Mouse (Mus musculus) heart, embryonic 16.5 days (tissue): ENCODE measurements around the gene Dctn2. TPM values are rescaled to one million over a fixed set of nuclear protein-coding genes. Genes with fewer than 3 reads are reported as not detected.
A peak's percentile ranks its signal among the peaks of the same experiment; 100 is the strongest.
"Not testable (repeated sequence)": the region's sequence is repeated elsewhere in the genome, so short reads cannot be mapped to it uniquely, and the experiment has no call there.

Experiments used
- ATAC-seq: fragments of 200-750 bp; cut with Nextera tagmentation; replicated peaks from 2 replicates; pipeline ENCODE4 v1.8.0; 2017; ENCODE audit warnings: moderate number of reproducible peaks; ENCODE audit not compliant: insufficient read depth, low FRiP score; ENCODE audit errors: extremely low read depth
- H3K27ac ChIP-seq: fragments of 300-500 bp; sonication (generic); 2 replicates; pipeline ENCODE4 v1.5.1; 2014; ENCODE audit warnings: mild to moderate bottlenecking, low read length, control low read depth, moderate library complexity
- H3K27me3 ChIP-seq: fragments of 300-500 bp; sonication (generic); 2 replicates; pipeline ENCODE4 v1.6.1; 2014; ENCODE audit warnings: low read length, mixed read lengths; ENCODE audit not compliant: control insufficient read depth, insufficient read depth
- H3K36me3 ChIP-seq: fragments of 300-500 bp; sonication (generic); 2 replicates; pipeline ENCODE4 v1.6.1; 2014; ENCODE audit not compliant: control insufficient read depth, insufficient read depth
- H3K4me1 ChIP-seq: fragments of 300-500 bp; sonication (generic); 2 replicates; pipeline ENCODE4 v1.6.1; 2014; ENCODE audit warnings: low read length, mixed read lengths; ENCODE audit not compliant: control insufficient read depth, insufficient read depth
- H3K4me2 ChIP-seq: fragments of 300-500 bp; sonication (generic); 2 replicates; pipeline ENCODE4 v1.6.1; 2014; ENCODE audit warnings: low read depth, mild to moderate bottlenecking, control low read depth, low read length
- H3K4me3 ChIP-seq: fragments of 300-500 bp; sonication (generic); 2 replicates; pipeline ENCODE4 v1.5.1; 2014; ENCODE audit warnings: mild to moderate bottlenecking, control low read depth, low read length
- H3K9ac ChIP-seq: fragments of 300-500 bp; sonication (generic); 2 replicates; pipeline ENCODE4 v1.6.1; 2014; ENCODE audit warnings: low read length, control low read depth
- H3K9me3 ChIP-seq: fragments of 300-500 bp; sonication (generic); replicated peaks from 2 replicates; pipeline ENCODE4 v1.6.1; 2016; ENCODE audit warnings: low read length; ENCODE audit not compliant: control insufficient read depth
- WGBS: fragments of 180-500 bp; shearing (Covaris S2); extraction: QIAGEN DNeasy Blood & Tissue Kit; methylation state at CpG from one replicate; pipeline ENCODE4 v1.1.7; 2014; 5-methylcytosine and 5-hydroxymethylcytosine counted together
- polyA plus RNA-seq: library from polyadenylated mRNA; unstranded; fragments of >200 nt; fragmentation: Nextera tagmentation; extraction: Ambion mirVana; gene quantifications from 2 replicates; pipeline ENCODE4 v1.2.1, GENCODE M21; 2015

The Dctn2 gene
- polyA plus RNA-seq, 1 experiment from 2014 or later: 148 TPM

- H3K4me2 ChIP-seq: no peak overlapping the region
- no peaks in the 10 kb centered on the region for H3K27me3 ChIP-seq
- 80% methylated on average over 24 of the region's 24 CpGs for WGBS
- peaks cover 56% of the 10 kb centered on the region for H3K36me3 ChIP-seq
- no peak for ATAC-seq
- peaks cover 35% of the 10 kb centered on the region for H3K4me1 ChIP-seq
- no peaks in the 10 kb centered on the region for H3K9me3 ChIP-seq
- no peak overlapping the region for H3K9ac ChIP-seq
- no peak overlapping the region for H3K4me3 ChIP-seq
- no peak overlapping the region for H3K27ac ChIP-seq
Measured at GRCm38 (mm10) chr10:127295986-127296794, 30.0 kb downstream of the Dctn2 start.

- Histone ChIP-seq H3K27me3 (no peaks in the 10 kb centered on the region), H3K9me3 (no peaks in the 10 kb centered on the region), H3K9ac (no peak overlapping the region), H3K4me3 (no peak overlapping the region), H3K27ac (peak overlapping the region; percentile 51), H3K4me2 (no peak overlapping the region), H3K4me1 (peaks cover 27% of the 10 kb centered on the region), H3K36me3 (peaks cover 67% of the 10 kb centered on the region)
- 64% methylated on average over 16 of the region's 16 CpGs for WGBS
- peak; percentile 40 for ATAC-seq
Measured at GRCm38 (mm10) chr10:127297015-127297871, 31.1 kb downstream of the Dctn2 start.

- no peak for ATAC-seq
- Histone ChIP-seq H3K9me3 (no peaks in the 10 kb centered on the region), H3K27me3 (no peaks in the 10 kb centered on the region), H3K4me2 (no peak overlapping the region), H3K27ac (no peak overlapping the region), H3K9ac (no peak overlapping the region), H3K4me1 (peaks cover 11% of the 10 kb centered on the region), H3K4me3 (no peak overlapping the region), H3K36me3 (peaks cover 72% of the 10 kb centered on the region)
- WGBS: 93% methylated on average over 6 of the region's 6 CpGs
Measured at GRCm38 (mm10) chr10:127300361-127300760, 34.2 kb downstream of the Dctn2 start.

GRCm38 (mm10) chr10:127303136-127303535, 37.0 kb downstream of the Dctn2 start:
- no peak for ATAC-seq

GRCm38 (mm10) chr10:127309167-127309566, 43.0 kb downstream of the Dctn2 start:
- WGBS: 86% methylated on average over 3 of the region's 3 CpGs
- H3K27ac ChIP-seq, H3K4me2 ChIP-seq, H3K27me3 ChIP-seq, H3K4me3 ChIP-seq, ATAC-seq, H3K9ac ChIP-seq, H3K9me3 ChIP-seq: not testable (repeated sequence)
- Histone ChIP-seq H3K36me3 (peaks cover 34% of the 10 kb centered on the region), H3K4me1 (peaks cover 11% of the 10 kb centered on the region)

More at GRCm38 (mm10) chr10:127303136-127303535, 37.0 kb downstream of the Dctn2 start:
- Histone ChIP-seq H3K9ac (no peak overlapping the region), H3K4me2 (no peak overlapping the region), H3K9me3 (no peaks in the 10 kb centered on the region), H3K27ac (no peak overlapping the region), H3K4me1 (no peaks in the 10 kb centered on the region), H3K36me3 (peaks cover 67% of the 10 kb centered on the region), H3K27me3 (no peaks in the 10 kb centered on the region), H3K4me3 (no peak overlapping the region)
- 88% methylated on average over 11 of the region's 11 CpGs for WGBS

- H3K27ac ChIP-seq: peak overlapping the region; percentile 53; the same call in 1 of the 2 replicates
- peak overlapping the region; percentile 80 for H3K4me3 ChIP-seq
- peaks cover 11% of the 10 kb centered on the region for H3K4me1 ChIP-seq
- H3K27me3 ChIP-seq: no peaks in the 10 kb centered on the region
- H3K9me3 ChIP-seq: no peaks in the 10 kb centered on the region
- WGBS: 35% methylated on average over 23 of the region's 23 CpGs
- H3K4me2 ChIP-seq: peak overlapping the region; percentile 77
- peak overlapping the region; percentile 84 for H3K9ac ChIP-seq
- peaks cover 22% of the 10 kb centered on the region for H3K36me3 ChIP-seq
- ATAC-seq: peak; percentile 17; the same call in 1 of the 2 replicates
Measured at GRCm38 (mm10) chr10:127310523-127311475, 44.6 kb downstream of the Dctn2 start.

GRCm38 (mm10) chr10:127311476-127312355, 45.5 kb downstream of the Dctn2 start, which contains the start of gene Mars:
Gene Mars (minus strand): TSS chr10:127311786.
- H3K27ac ChIP-seq: peak within 1 kb of the TSS; percentile 88
- no peaks in the 10 kb centered on the region for H3K27me3 ChIP-seq
- ATAC-seq: peak; percentile 94
- H3K4me1 ChIP-seq: peaks cover 11% of the 10 kb centered on the region
- H3K9ac ChIP-seq: peak within 1 kb of the TSS; percentile 84
- H3K36me3 ChIP-seq: peaks cover 17% of the 10 kb centered on the region
- under 1% methylated on average over 65 of the region's 65 CpGs for WGBS
- H3K4me3 ChIP-seq: peak within 1 kb of the TSS; percentile 80
- peak within 1 kb of the TSS; percentile 77 for H3K4me2 ChIP-seq
- no peaks in the 10 kb centered on the region for H3K9me3 ChIP-seq

GRCm38 (mm10) chr10:127312356-127312676, 46.1 kb downstream of the Dctn2 start:
- ATAC-seq: peak; percentile 58
- WGBS: 1% methylated on average over 4 of the region's 4 CpGs

More at GRCm38 (mm10) chr10:127312356-127312676, 46.1 kb downstream of the Dctn2 start:
- peak overlapping the region; percentile 88 for H3K27ac ChIP-seq
- peaks cover 16% of the 10 kb centered on the region for H3K36me3 ChIP-seq
- H3K4me3 ChIP-seq: peak overlapping the region; percentile 80
- H3K27me3 ChIP-seq: no peaks in the 10 kb centered on the region
- no peaks in the 10 kb centered on the region for H3K9me3 ChIP-seq
- peaks cover 11% of the 10 kb centered on the region for H3K4me1 ChIP-seq
- peak overlapping the region; percentile 75 for H3K9ac ChIP-seq
- H3K4me2 ChIP-seq: peak overlapping the region; percentile 77
